In the genomic region with DNA sequence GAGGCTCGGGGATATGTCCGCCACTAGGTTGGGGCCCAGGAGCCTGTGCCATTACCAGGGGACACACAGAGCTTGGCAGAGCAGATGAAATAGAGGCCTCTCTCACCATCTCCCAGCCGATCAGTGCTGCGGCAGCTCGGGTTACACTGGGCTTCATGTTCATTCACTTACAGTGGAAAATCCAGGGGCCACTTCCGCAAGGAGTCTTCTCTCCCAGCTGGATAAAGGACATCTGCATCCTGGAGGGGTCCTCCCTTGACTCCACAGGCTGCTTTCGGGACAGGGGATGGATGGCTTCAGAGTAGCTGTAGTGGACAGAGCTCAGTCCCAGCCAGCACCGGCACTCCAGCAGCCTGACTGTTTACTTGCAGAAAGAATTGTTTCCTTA, we compare ENCODE assay signal across 15 mouse cellular contexts. TPM values are rescaled to one million over a fixed set of nuclear protein-coding genes. Genes with fewer than 3 reads are reported as not detected.
DNase-seq lines count a peak whose midpoint lies in the region; ATAC-seq and TF ChIP-seq lines count a peak whose summit lies in the region.
"Had no signal": no experiment of that assay in that cellular context is flagged by ENCODE, and none has a peak within 500 bp of the region (broad histone marks: within the 10 kb centered on the region; RNA-seq: fewer than 3 reads in every experiment).

No protein-coding gene starts in this region.

- no peaks in the 10 kb centered on the region for H3K27me3 ChIP-seq in heart, adult 2 months (ENCODE audit: control insufficient read depth, insufficient read depth, low read length)
- H3K27me3 ChIP-seq in embryonic facial prominence, embryonic 13.5 days: no peaks in the 10 kb centered on the region
- H3K27me3 ChIP-seq in neural tube, embryonic 12.5 days (replicated peaks): no peaks in the 10 kb centered on the region
- H3K27me3 ChIP-seq: intestine, embryonic 15.5 days; Patski had no signal

- WGBS in heart, adult 2 months: 37% methylated on average over 8 of the region's 8 CpGs
- WGBS in embryonic facial prominence, embryonic 13.5 days: 24% methylated on average over 8 of the region's 8 CpGs
- 30% methylated on average over 8 of the region's 8 CpGs for WGBS in neural tube, embryonic 12.5 days

- TF ChIP-seq EP300 in heart, adult 2 months (IDR thresholded peaks at IDR 0.05; ENCODE audit: insufficient read depth, low read depth, low read length): no peak

- peak overlapping the region; percentile 58 for H3K9ac ChIP-seq in heart, adult 2 months (ENCODE audit: low read depth, low read length)
- H3K9ac ChIP-seq in embryonic facial prominence, embryonic 13.5 days: peak overlapping the region; percentile 17; the same call in 1 of the 2 replicates
- no peak overlapping the region for H3K9ac ChIP-seq in neural tube, embryonic 12.5 days
- H3K9ac ChIP-seq: intestine, embryonic 15.5 days had no signal

- no peak for ATAC-seq in embryonic facial prominence, embryonic 13.5 days (ENCODE audit: insufficient number of reproducible peaks, insufficient read depth, low FRiP score, low TSS enrichment, low read depth)
- ATAC-seq in neural tube, embryonic 12.5 days (ENCODE audit: low FRiP score, low read depth): no peak
- ATAC-seq: CD4-positive, CD25-positive, alpha-beta regulatory T cell, adult 4 months; intestine, embryonic 15.5 days; Patski had no signal

- TF ChIP-seq POLR2A in heart, adult 2 months (IDR thresholded peaks at IDR 0.05; ENCODE audit: insufficient read depth, low read depth, low read length): no peak

- intact Hi-C loops in heart, adult 2 months (cut with DNase I): loop anchor here (5.0 kb wide), 1 partner anchor 36 kb away; a partner anchor contains a TSS
- intact Hi-C loops in heart, postnatal 25 days (cut with DNase I): loop anchor here (5.0 kb wide), 1 partner anchor 36 kb away; a partner anchor contains a TSS

- no peaks in the 10 kb centered on the region for H3K9me3 ChIP-seq in embryonic facial prominence, embryonic 13.5 days
- no peaks in the 10 kb centered on the region for H3K9me3 ChIP-seq in neural tube, embryonic 12.5 days
- H3K9me3 ChIP-seq: intestine, embryonic 15.5 days had no signal

- H3K4me2 ChIP-seq in embryonic facial prominence, embryonic 13.5 days: no peak overlapping the region
- peak overlapping the region; percentile 20; the same call in 1 of the 2 replicates for H3K4me2 ChIP-seq in neural tube, embryonic 12.5 days (replicated peaks)
- H3K4me2 ChIP-seq: intestine, embryonic 15.5 days; liver, embryonic 11.5 days had no signal

- no peaks in the 10 kb centered on the region for H3K36me3 ChIP-seq in heart, adult 2 months (ENCODE audit: control insufficient read depth, insufficient read depth, low read length)
- no peaks in the 10 kb centered on the region for H3K36me3 ChIP-seq in embryonic facial prominence, embryonic 13.5 days
- no peaks in the 10 kb centered on the region for H3K36me3 ChIP-seq in neural tube, embryonic 12.5 days
- H3K36me3 ChIP-seq: intestine, embryonic 15.5 days had no signal

- H3K4me1 ChIP-seq in heart, adult 2 months (ENCODE audit: control insufficient read depth, insufficient read depth, low read length): peaks cover 3% of the 10 kb centered on the region; the same call in 1 of the 2 replicates
- peaks cover 39% of the 10 kb centered on the region for H3K4me1 ChIP-seq in embryonic facial prominence, embryonic 13.5 days
- peaks cover 42% of the 10 kb centered on the region for H3K4me1 ChIP-seq in neural tube, embryonic 12.5 days

- peak overlapping the region; percentile 39 for H3K4me3 ChIP-seq in heart, adult 2 months
- no peak overlapping the region for H3K4me3 ChIP-seq in layer of hippocampus, adult 2 months
- no peak overlapping the region for H3K4me3 ChIP-seq in embryonic facial prominence, embryonic 13.5 days
- H3K4me3 ChIP-seq in neural tube, embryonic 12.5 days: no peak overlapping the region
- H3K4me3 ChIP-seq: intestine, embryonic 15.5 days had no signal

- H3K27ac ChIP-seq in heart, adult 2 months: peak overlapping the region; percentile 80
- H3K27ac ChIP-seq in layer of hippocampus, adult 2 months: peak overlapping the region; percentile 93
- no peak overlapping the region for H3K27ac ChIP-seq in embryonic facial prominence, embryonic 13.5 days
- no peak overlapping the region for H3K27ac ChIP-seq in neural tube, embryonic 12.5 days
- H3K27ac ChIP-seq: intestine, embryonic 15.5 days had no signal

- no peaks in the 10 kb centered on the region for H3K79me2 ChIP-seq in heart, adult 2 months (replicated peaks; ENCODE audit: control insufficient read depth, insufficient read depth, low read length)

- no peak for TF ChIP-seq CTCF in heart, adult 2 months (IDR thresholded peaks at IDR 0.05)
- no peak for TF ChIP-seq CTCF in layer of hippocampus, adult 2 months (conservative IDR thresholded peaks at IDR 0.05)

- no peak for DNase-seq in heart, adult 2 months
- DNase-seq in heart, postnatal 25 days (ENCODE audit: low spot score): no peak
- DNase-seq in layer of hippocampus, adult 2 months (ENCODE audit: low spot score in 2 of 2): no peak
- no peak for DNase-seq in layer of hippocampus, postnatal 14 days (ENCODE audit: low spot score in 2 of 2)
- no peak for DNase-seq in ovary, postnatal 10 days (ENCODE audit: low spot score)
- no peak for DNase-seq in spleen, postnatal 14 days (ENCODE audit: low spot score in 2 of 2)
- DNase-seq: adrenal gland, adult 8-10 months; lung, postnatal 10 days; thymus, postnatal 25 days had no signal

RNA-seq across cellular contexts. Expression of a gene that starts 4.0 kb away (rescaled TPM):
- 100 to 1,000 TPM in 1 of 2 experiments, 10 to 100 TPM in 1; 75.8 to 206 TPM for total RNA-seq in heart, adult 2 months (2021)
- 62.8 and 73.8 TPM in 2 replicates for polyA plus RNA-seq in heart, adult 2 months (2012; rRNA removed)
- total RNA-seq in heart, postnatal 25 days (2021): 100 to 1,000 TPM in 1 of 2 experiments, 10 to 100 TPM in 1; 77.7 to 191 TPM
- 10 to 100 TPM; 79.2 to 82.4 TPM for total RNA-seq in layer of hippocampus, adult 2 months (2021)
- total RNA-seq in layer of hippocampus, postnatal 14 days (2021): 10 to 100 TPM; 60.3 to 70.8 TPM
- 14.6 and 15.2 TPM in 2 replicates for polyA plus RNA-seq in embryonic facial prominence, embryonic 13.5 days (2015; fragmentation: Nextera tagmentation; extraction: Ambion mirVana)
- 9.1 and 9.3 TPM in 2 replicates for polyA plus RNA-seq in neural tube, embryonic 12.5 days (2016; fragmentation: Nextera tagmentation; extraction: Ambion mirVana)

RNA-seq across cellular contexts. Expression of a gene that starts 27.7 kb away (rescaled TPM):
- total RNA-seq in heart, adult 2 months (2021): 10 to 100 TPM in 1 of 2 experiments, 1 to 10 TPM in 1; 6.6 to 15.5 TPM
- 32.3 and 42.7 TPM in 2 replicates for polyA plus RNA-seq in heart, adult 2 months (2012; rRNA removed)
- 10 to 100 TPM; 13.9 to 22.2 TPM for total RNA-seq in heart, postnatal 25 days (2021)
- 100 to 1,000 TPM; 854 to 892 TPM for total RNA-seq in layer of hippocampus, adult 2 months (2021)
- total RNA-seq in layer of hippocampus, postnatal 14 days (2021): 100 to 1,000 TPM; 779 TPM
- polyA plus RNA-seq in embryonic facial prominence, embryonic 13.5 days (2015; fragmentation: Nextera tagmentation; extraction: Ambion mirVana): 4.3 and 5.6 TPM in 2 replicates
- polyA plus RNA-seq in neural tube, embryonic 12.5 days (2016; fragmentation: Nextera tagmentation; extraction: Ambion mirVana): 0.33 and 0.91 TPM in 2 replicates
- polyA plus RNA-seq: Patski had no signal

RNA-seq across cellular contexts. Expression of a gene that starts 30.7 kb away (rescaled TPM):
- total RNA-seq in heart, adult 2 months (2021): under 1 TPM in 1 of 2 experiments, not detected in 1; 0.05 TPM
- 0.04 and 0.12 TPM in 2 replicates for polyA plus RNA-seq in heart, adult 2 months (2012; rRNA removed)
- total RNA-seq in heart, postnatal 25 days (2021): not detected
- 1 to 10 TPM in 1 of 2 experiments, not detected in 1; 1.3 TPM for total RNA-seq in layer of hippocampus, adult 2 months (2021)
- 1 to 10 TPM in 1 of 2 experiments, under 1 TPM in 1; 0.33 to 8.6 TPM for total RNA-seq in layer of hippocampus, postnatal 14 days (2021)
- polyA plus RNA-seq in embryonic facial prominence, embryonic 13.5 days (2015; fragmentation: Nextera tagmentation; extraction: Ambion mirVana): 0.21 and 0.39 TPM in 2 replicates
- 0.18 TPM in 1 of 2 replicates, not detected in the other for polyA plus RNA-seq in neural tube, embryonic 12.5 days (2016; fragmentation: Nextera tagmentation; extraction: Ambion mirVana)
- polyA plus RNA-seq: CD4-positive, CD25-positive, alpha-beta regulatory T cell, adult 4 months had no signal

RNA-seq across cellular contexts. Expression of a gene that starts 36.2 kb away (rescaled TPM):
- 1 to 10 TPM; 4.8 to 7.6 TPM for total RNA-seq in heart, adult 2 months (2021)
- 9.4 and 13.8 TPM in 2 replicates for polyA plus RNA-seq in heart, adult 2 months (2012; rRNA removed)
- 10 to 100 TPM in 1 of 2 experiments, 1 to 10 TPM in 1; 9.7 to 10.9 TPM for total RNA-seq in heart, postnatal 25 days (2021)
- total RNA-seq in layer of hippocampus, adult 2 months (2021): 10 to 100 TPM; 12.3 to 14.4 TPM
- total RNA-seq in layer of hippocampus, postnatal 14 days (2021): 10 to 100 TPM; 13.5 to 18.6 TPM
- 1.5 and 2.8 TPM in 2 replicates for polyA plus RNA-seq in embryonic facial prominence, embryonic 13.5 days (2015; fragmentation: Nextera tagmentation; extraction: Ambion mirVana)
- polyA plus RNA-seq in neural tube, embryonic 12.5 days (2016; fragmentation: Nextera tagmentation; extraction: Ambion mirVana): 0.43 and 0.74 TPM in 2 replicates
- polyA plus RNA-seq: CD4-positive, CD25-positive, alpha-beta regulatory T cell, adult 4 months had no signal

RNA-seq across cellular contexts. Expression of a gene that starts 42.5 kb away (rescaled TPM):
- under 1 TPM; 0.21 to 0.23 TPM for total RNA-seq in heart, adult 2 months (2021)
- polyA plus RNA-seq in heart, adult 2 months (2012; rRNA removed): not detected in 2 replicates
- under 1 TPM in 1 of 2 experiments, not detected in 1; 0.11 TPM for total RNA-seq in heart, postnatal 25 days (2021)
- under 1 TPM; 0.27 to 0.38 TPM for total RNA-seq in layer of hippocampus, adult 2 months (2021)
- under 1 TPM; 0.14 to 0.29 TPM for total RNA-seq in layer of hippocampus, postnatal 14 days (2021)
- polyA plus RNA-seq in embryonic facial prominence, embryonic 13.5 days (2015; fragmentation: Nextera tagmentation; extraction: Ambion mirVana): 0.30 and 0.48 TPM in 2 replicates
- 0.18 and 0.51 TPM in 2 replicates for polyA plus RNA-seq in neural tube, embryonic 12.5 days (2016; fragmentation: Nextera tagmentation; extraction: Ambion mirVana)
- polyA plus RNA-seq: CD4-positive, CD25-positive, alpha-beta regulatory T cell, adult 4 months; liver, embryonic 11.5 days had no signal

Comparison
In these comparisons a context has a peak if more than half of its experiments do, and no peak if none do; other contexts are left out.
1. H3K27ac ChIP-seq: peak in heart, adult 2 months (single experiment) and layer of hippocampus, adult 2 months (single experiment); none in embryonic facial prominence, embryonic 13.5 days (single experiment) and neural tube, embryonic 12.5 days (single experiment).
2. RNA of a gene that starts 27.7 kb away (total RNA-seq): 854 to 892 TPM in layer of hippocampus, adult 2 months and 779 TPM in layer of hippocampus, postnatal 14 days; 13.9 to 22.2 TPM in heart, postnatal 25 days and 6.6 to 15.5 TPM in heart, adult 2 months; every median in the first group is over 10 times any median in the second.